ENCODE assay signal across 9 mouse cellular contexts in the genomic region with DNA sequence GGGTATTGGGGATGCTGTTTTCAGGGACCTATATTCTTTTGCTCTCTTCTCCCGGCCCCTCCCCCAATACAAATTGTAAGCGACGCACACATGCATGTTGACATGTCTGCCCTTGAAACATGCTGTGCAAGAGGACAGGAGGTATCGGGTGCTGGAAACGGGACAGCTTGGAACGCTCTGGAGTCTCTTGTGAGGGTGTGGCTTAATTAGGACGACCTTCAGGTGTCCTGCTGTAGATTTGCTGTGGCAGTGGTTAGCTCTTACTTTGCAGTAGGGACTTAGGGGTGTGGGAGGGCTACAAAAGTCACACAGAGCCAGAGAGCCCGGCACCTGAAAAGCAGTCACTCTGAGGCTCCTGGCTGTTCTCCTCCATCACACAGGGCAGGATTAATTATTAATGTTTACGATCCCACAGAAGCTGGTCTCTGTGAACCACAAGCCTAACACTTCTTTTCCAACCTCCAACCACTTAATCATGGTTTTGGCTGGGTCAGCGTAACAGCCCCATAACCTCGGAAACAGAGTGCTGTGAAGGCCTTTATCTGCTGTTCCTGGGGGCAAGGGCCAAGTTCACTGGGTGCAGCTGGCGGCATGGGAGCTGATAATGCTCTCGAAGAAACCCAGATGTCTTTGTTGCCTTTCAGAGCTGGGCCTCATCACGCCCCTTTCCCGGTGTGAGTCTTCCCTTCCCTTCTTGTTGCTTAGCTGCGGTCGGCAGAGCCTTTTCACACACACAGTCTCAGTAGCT. TPM values are rescaled to one million over a fixed set of nuclear protein-coding genes. Genes with fewer than 3 reads are reported as not detected.
DNase-seq lines count a peak whose midpoint lies in the region; ATAC-seq and TF ChIP-seq lines count a peak whose summit lies in the region.
"Had no signal": no experiment of that assay in that cellular context is flagged by ENCODE, and none has a peak within 500 bp of the region (broad histone marks: within the 10 kb centered on the region; RNA-seq: fewer than 3 reads in every experiment).

No protein-coding gene starts in this region.

- no peaks in the 10 kb centered on the region for H3K9me3 ChIP-seq in hindbrain, postnatal 0 days (ENCODE audit: low read length)
- H3K9me3 ChIP-seq in liver, embryonic 13.5 days (replicated peaks) = no peaks in the 10 kb centered on the region
- H3K9me3 ChIP-seq in lung, postnatal 0 days (ENCODE audit: low read length) = no peaks in the 10 kb centered on the region
- H3K9me3 ChIP-seq: hindbrain, embryonic 15.5 days had no signal

- peaks cover 4% of the 10 kb centered on the region; the same call in 1 of the 2 replicates for H3K4me1 ChIP-seq in hindbrain, postnatal 0 days (ENCODE audit: insufficient read depth, low read length)
- peaks cover 48% of the 10 kb centered on the region for H3K4me1 ChIP-seq in liver, embryonic 13.5 days (replicated peaks)
- no peaks in the 10 kb centered on the region for H3K4me1 ChIP-seq in lung, postnatal 0 days (ENCODE audit: insufficient read depth, low read depth, low read length)

- H3K27me3 ChIP-seq in hindbrain, postnatal 0 days (ENCODE audit: insufficient read depth, low read length) = no peaks in the 10 kb centered on the region
- H3K27me3 ChIP-seq in liver, embryonic 13.5 days = peaks cover 9% of the 10 kb centered on the region; the same call in 1 of the 2 replicates
- no peaks in the 10 kb centered on the region for H3K27me3 ChIP-seq in lung, postnatal 0 days (replicated peaks; ENCODE audit: insufficient read depth, low read length)
- H3K27me3 ChIP-seq: hindbrain, embryonic 15.5 days had no signal

- H3K9ac ChIP-seq in hindbrain, postnatal 0 days (replicated peaks; ENCODE audit: low read length) = no peak overlapping the region
- peak overlapping the region; percentile 33 for H3K9ac ChIP-seq in liver, embryonic 13.5 days
- no peak overlapping the region for H3K9ac ChIP-seq in lung, postnatal 0 days (replicated peaks; ENCODE audit: low read depth)
- H3K9ac ChIP-seq: hindbrain, embryonic 15.5 days had no signal

- TF ChIP-seq CTCF in hindbrain, postnatal 0 days (IDR thresholded peaks at IDR 0.05; ENCODE audit: low read depth) = no peak
- no peak for TF ChIP-seq CTCF in lung, postnatal 0 days (IDR thresholded peaks at IDR 0.05)

- DNase-seq in adrenal gland, postnatal 10 days = peak; percentile 33
- DNase-seq in adrenal gland, adult 8-10 months = no peak
- peak; percentile 7 for DNase-seq in adrenal gland, postnatal 25 days
- peak; percentile 29 for DNase-seq in hindbrain, postnatal 0 days (ENCODE audit: low spot score)
- peak; percentile 73 for DNase-seq in liver, embryonic 13.5 days
- DNase-seq in cerebellum, postnatal 4 days (ENCODE audit: low spot score in 2 of 2) = no peak
- DNase-seq in lung, postnatal 0 days (ENCODE audit: low spot score) = no peak
- DNase-seq in left cerebral cortex, adult 9 months (ENCODE audit: low spot score in 2 of 2) = no peak

- no peaks in the 10 kb centered on the region for H3K36me3 ChIP-seq in hindbrain, postnatal 0 days (ENCODE audit: insufficient read depth, low read length)
- H3K36me3 ChIP-seq in liver, embryonic 13.5 days = peaks cover 11% of the 10 kb centered on the region
- no peaks in the 10 kb centered on the region for H3K36me3 ChIP-seq in lung, postnatal 0 days (ENCODE audit: insufficient read depth, low read length)
- H3K36me3 ChIP-seq: hindbrain, embryonic 15.5 days had no signal

- ATAC-seq in hindbrain, postnatal 0 days = no peak
- ATAC-seq in liver, embryonic 13.5 days (ENCODE audit: low read depth) = peak; percentile 79
- ATAC-seq in lung, postnatal 0 days = no peak

- H3K4me2 ChIP-seq in hindbrain, postnatal 0 days (ENCODE audit: low read depth, low read length) = no peak overlapping the region
- peak overlapping the region; percentile 41 for H3K4me2 ChIP-seq in liver, embryonic 13.5 days
- no peak overlapping the region for H3K4me2 ChIP-seq in lung, postnatal 0 days (replicated peaks; ENCODE audit: low read depth, low read length)
- H3K4me2 ChIP-seq: hindbrain, embryonic 15.5 days had no signal

- H3K27ac ChIP-seq in hindbrain, postnatal 0 days = 0 out of 2 replicates have a peak overlapping the region, but pooled peaks have one; percentile 8
- peak overlapping the region; percentile 62 for H3K27ac ChIP-seq in liver, embryonic 13.5 days
- no peak overlapping the region for H3K27ac ChIP-seq in lung, postnatal 0 days (ENCODE audit: low read length)
- H3K27ac ChIP-seq: hindbrain, embryonic 15.5 days had no signal

- H3K4me3 ChIP-seq in hindbrain, postnatal 0 days (ENCODE audit: low read length) = no peak overlapping the region
- H3K4me3 ChIP-seq in liver, embryonic 13.5 days (replicated peaks) = no peak overlapping the region; the same call in 1 of the 2 replicates
- H3K4me3 ChIP-seq in lung, postnatal 0 days (ENCODE audit: low read depth, low read length) = no peak overlapping the region
- H3K4me3 ChIP-seq: hindbrain, embryonic 15.5 days had no signal

- 39% methylated on average over 17 of the region's 17 CpGs for WGBS in hindbrain, postnatal 0 days
- WGBS in liver, embryonic 13.5 days (ENCODE audit: insufficient replicate concordance) = 34% methylated on average over 17 of the region's 17 CpGs
- 33% methylated on average over 17 of the region's 17 CpGs for WGBS in lung, postnatal 0 days

- TF ChIP-seq EP300 in lung, postnatal 0 days (IDR thresholded peaks at IDR 0.05) = no peak

RNA-seq across cellular contexts. Expression of a gene that starts 17.9 kb away (rescaled TPM):
- total RNA-seq in adrenal gland, postnatal 10 days (2021) = 10 to 100 TPM in 1 of 2 experiments, 1 to 10 TPM in 1; 8.8 to 10.5 TPM
- total RNA-seq in adrenal gland, adult 8-10 months (2022) = 1 to 10 TPM in 3 of 4 experiments, under 1 TPM in 1; 0.92 to 4.7 (median 1.5) TPM
- 6.7 and 6.8 TPM in 2 replicates for total RNA-seq in adrenal gland, postnatal 25 days (2021)
- 9.1 and 9.5 TPM in 2 replicates for total RNA-seq in hindbrain, postnatal 0 days (2014; rRNA removed)
- 7.7 and 8.4 TPM in 2 replicates for polyA plus RNA-seq in hindbrain, postnatal 0 days (2015; fragmentation: Nextera tagmentation; extraction: Ambion mirVana)
- polyA plus RNA-seq in liver, embryonic 13.5 days (2015; fragmentation: Nextera tagmentation; extraction: Ambion mirVana) = 39.3 and 45.7 TPM in 2 replicates
- 4.8 and 5.9 TPM in 2 replicates for polyA plus RNA-seq in lung, postnatal 0 days (2015; fragmentation: Nextera tagmentation; extraction: Ambion mirVana)

Comparison
In these comparisons a context has a peak if more than half of its experiments do, and no peak if none do; other contexts are left out.
1. DNase-seq: peak in adrenal gland, postnatal 10 days (single experiment), adrenal gland, postnatal 25 days (single experiment), hindbrain, postnatal 0 days (single experiment) and liver, embryonic 13.5 days (single experiment); none in adrenal gland, adult 8-10 months (single experiment), cerebellum, postnatal 4 days (0 of 2), lung, postnatal 0 days (single experiment) and left cerebral cortex, adult 9 months (0 of 2).